Comparison of ENCODE assay signal across 23 mouse cellular contexts in the genomic region with DNA sequence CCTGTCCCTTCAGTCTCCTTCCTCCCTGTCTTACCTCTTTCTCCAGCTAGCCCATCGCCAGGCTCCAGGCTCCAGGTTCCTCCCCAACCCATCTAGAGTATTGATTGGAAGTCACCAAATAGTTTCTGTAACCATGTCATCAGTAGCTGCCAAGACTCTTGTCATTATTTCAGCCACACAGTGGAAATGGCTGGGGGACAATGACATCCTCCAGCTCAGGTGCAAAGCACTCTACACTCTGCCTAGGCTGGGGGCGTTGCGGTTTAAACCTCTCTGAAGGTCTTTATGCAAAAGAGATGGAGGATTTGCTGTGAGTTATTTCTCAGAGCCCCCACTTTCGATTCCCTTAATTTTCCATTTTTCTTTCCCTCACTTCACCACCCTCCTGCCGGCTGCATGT.
DNase-seq lines count a peak whose midpoint lies in the region; ATAC-seq and TF ChIP-seq lines count a peak whose summit lies in the region.
"Had no signal": no experiment of that assay in that cellular context is flagged by ENCODE, and none has a peak within 500 bp of the region (broad histone marks: within the 10 kb centered on the region; RNA-seq: fewer than 3 reads in every experiment).

No protein-coding gene starts in this region.

- WGBS in hindbrain, embryonic 10.5 days = 88% methylated on average over 5 of the region's 5 CpGs
- 66% methylated on average over 5 of the region's 5 CpGs for WGBS in hindbrain, postnatal 0 days
- WGBS in hindbrain, embryonic 14.5 days = 68% methylated on average over 5 of the region's 5 CpGs
- 72% methylated on average over 5 of the region's 5 CpGs for WGBS in hindbrain, embryonic 11.5 days
- 52% methylated on average over 5 of the region's 5 CpGs for WGBS in neural tube, embryonic 15.5 days

- no peak for TF ChIP-seq CTCF in hindbrain, postnatal 0 days (IDR thresholded peaks at IDR 0.05; ENCODE audit: low read depth)
- no peak for TF ChIP-seq CTCF in CH12.LX (conservative IDR thresholded peaks at IDR 0.05 in 1 of 2, IDR thresholded peaks at IDR 0.05 in 1 of 2; ENCODE audit: low read depth in 2 of 2, low read length in 2 of 2)

- dilution Hi-C loops in CH12.LX (cut with MboI; ENCODE audit: extremely low pct_ligation_motif_present, extremely low pct_unique_long_range_greater_than_20kb, low sequenced_read_pairs) = no loop called here

- DNase-seq in hindbrain, embryonic 10.5 days (ENCODE audit: low spot score) = no peak
- no peak for DNase-seq in hindbrain, postnatal 0 days (ENCODE audit: low spot score)
- DNase-seq in hindbrain, embryonic 14.5 days (ENCODE audit: low spot score) = no peak
- DNase-seq in hindbrain, embryonic 11.5 days (ENCODE audit: low spot score) = no peak
- DNase-seq in CH12.LX (ENCODE audit: extremely low read depth) = peak; percentile 59
- DNase-seq in urinary bladder, postnatal 4 days (ENCODE audit: low spot score in 2 of 2) = no peak
- DNase-seq: adrenal gland, adult 8-10 months; adrenal gland, postnatal 14 days; adrenal gland, postnatal 36 days; B cell, adult 2 months; cerebellum, adult 11-12 months; cerebellum, adult 2 months; cerebellum, adult 9-10 months; cerebellum, postnatal 10 days; cerebellum, postnatal 25 days had no signal

- no peaks in the 10 kb centered on the region for H3K27me3 ChIP-seq in hindbrain, embryonic 10.5 days (ENCODE audit: insufficient read depth, poor library complexity, severe bottlenecking)
- no peaks in the 10 kb centered on the region for H3K27me3 ChIP-seq in hindbrain, postnatal 0 days (ENCODE audit: insufficient read depth, low read length)
- no peaks in the 10 kb centered on the region for H3K27me3 ChIP-seq in hindbrain, embryonic 14.5 days (ENCODE audit: control insufficient read depth, insufficient read depth, low read length)
- no peaks in the 10 kb centered on the region for H3K27me3 ChIP-seq in hindbrain, embryonic 11.5 days (ENCODE audit: control insufficient read depth, insufficient read depth, low read length)
- no peaks in the 10 kb centered on the region for H3K27me3 ChIP-seq in CH12.LX (replicated peaks)
- H3K27me3 ChIP-seq in neural tube, embryonic 15.5 days (replicated peaks) = no peaks in the 10 kb centered on the region
- H3K27me3 ChIP-seq: embryonic facial prominence, embryonic 12.5 days; forebrain, embryonic 15.5 days had no signal

- no peak overlapping the region for H3K9ac ChIP-seq in hindbrain, postnatal 0 days (replicated peaks; ENCODE audit: low read length)
- H3K9ac ChIP-seq in hindbrain, embryonic 14.5 days = no peak overlapping the region
- no peak overlapping the region for H3K9ac ChIP-seq in hindbrain, embryonic 11.5 days (ENCODE audit: low read depth, low read length)
- H3K9ac ChIP-seq in CH12.LX (ENCODE audit: insufficient read depth, low read depth) = no peak overlapping the region
- no peak overlapping the region for H3K9ac ChIP-seq in neural tube, embryonic 15.5 days (replicated peaks)
- H3K9ac ChIP-seq: embryonic facial prominence, embryonic 12.5 days; forebrain, embryonic 13.5 days; forebrain, embryonic 15.5 days had no signal

- no peak for ATAC-seq in hindbrain, postnatal 0 days
- no peak for ATAC-seq in hindbrain, embryonic 14.5 days (ENCODE audit: low FRiP score)
- no peak for ATAC-seq in hindbrain, embryonic 11.5 days (ENCODE audit: low FRiP score)
- ATAC-seq in neural tube, embryonic 15.5 days (ENCODE audit: low FRiP score) = no peak
- ATAC-seq: activated CD4-positive, CD25-positive, alpha-beta regulatory T cell, adult 4 months; forebrain, embryonic 13.5 days; forebrain, embryonic 15.5 days; Patski had no signal

- 0 out of 2 replicates have a peak, but pooled peaks have one; percentile 49 for TF ChIP-seq EP300 in CH12.LX (IDR thresholded peaks at IDR 0.05; ENCODE audit: low read length)

- 0 out of 2 replicates have a peak, but pooled peaks cover 3% of the 10 kb centered on the region for H3K4me1 ChIP-seq in hindbrain, embryonic 10.5 days (replicated peaks)
- H3K4me1 ChIP-seq in hindbrain, postnatal 0 days (ENCODE audit: insufficient read depth, low read length) = no peaks in the 10 kb centered on the region
- 0 out of 2 replicates have a peak, but pooled peaks cover 13% of the 10 kb centered on the region for H3K4me1 ChIP-seq in hindbrain, embryonic 14.5 days (replicated peaks; ENCODE audit: control insufficient read depth, insufficient read depth, low read length)
- no peaks in the 10 kb centered on the region for H3K4me1 ChIP-seq in hindbrain, embryonic 11.5 days (replicated peaks; ENCODE audit: control insufficient read depth, insufficient read depth, low read length)
- peaks cover 14 to 56% of the 10 kb centered on the region in 2 experiments for H3K4me1 ChIP-seq in CH12.LX (ENCODE audit: control insufficient read depth in 1 of 2, insufficient read depth in 2 of 2)
- peaks cover 17% of the 10 kb centered on the region for H3K4me1 ChIP-seq in neural tube, embryonic 15.5 days
- H3K4me1 ChIP-seq: embryonic facial prominence, embryonic 10.5 days; embryonic facial prominence, embryonic 12.5 days; forebrain, embryonic 15.5 days had no signal

- H3K79me2 ChIP-seq in CH12.LX (replicated peaks; ENCODE audit: control insufficient read depth, extremely low read depth, insufficient read depth, poor library complexity, severe bottlenecking) = no peaks in the 10 kb centered on the region

- no peak overlapping the region for H3K4me2 ChIP-seq in hindbrain, postnatal 0 days (ENCODE audit: low read depth, low read length)
- no peak overlapping the region for H3K4me2 ChIP-seq in hindbrain, embryonic 14.5 days (replicated peaks)
- no peak overlapping the region for H3K4me2 ChIP-seq in hindbrain, embryonic 11.5 days (replicated peaks; ENCODE audit: low read depth, low read length)
- peak overlapping the region; percentile 33; the same call in 1 of the 2 replicates for H3K4me2 ChIP-seq in CH12.LX (ENCODE audit: insufficient read depth, low read depth, poor library complexity, severe bottlenecking)
- H3K4me2 ChIP-seq in neural tube, embryonic 15.5 days = no peak overlapping the region
- H3K4me2 ChIP-seq: embryonic facial prominence, embryonic 12.5 days; forebrain, embryonic 13.5 days; forebrain, embryonic 15.5 days had no signal

- no peak overlapping the region for H3K4me3 ChIP-seq in hindbrain, embryonic 10.5 days
- no peak overlapping the region for H3K4me3 ChIP-seq in hindbrain, postnatal 0 days (ENCODE audit: low read length)
- H3K4me3 ChIP-seq in hindbrain, embryonic 14.5 days (replicated peaks; ENCODE audit: low read length) = no peak overlapping the region
- H3K4me3 ChIP-seq in hindbrain, embryonic 11.5 days (ENCODE audit: low read depth, low read length) = no peak overlapping the region
- H3K4me3 ChIP-seq in CH12.LX (replicated peaks in 1 of 3; ENCODE audit: low read depth in 2 of 3, low read length in 2 of 3, poor library complexity in 1 of 3) = no peak overlapping the region
- no peak overlapping the region for H3K4me3 ChIP-seq in neural tube, embryonic 15.5 days (replicated peaks)
- H3K4me3 ChIP-seq: embryonic facial prominence, embryonic 10.5 days; embryonic facial prominence, embryonic 12.5 days; forebrain, embryonic 13.5 days; forebrain, embryonic 15.5 days had no signal

- TF ChIP-seq POLR2A in CH12.LX (IDR thresholded peaks at IDR 0.05; ENCODE audit: low read depth, low read length) = no peak

- in situ Hi-C loops in CH12.LX (cut with MboI; ENCODE audit: low pct_ligation_motif_present, low pct_unique_long_range_greater_than_20kb, low sequenced_read_pairs) = no loop called here

- H3K9me3 ChIP-seq in hindbrain, embryonic 10.5 days = no peaks in the 10 kb centered on the region
- H3K9me3 ChIP-seq in hindbrain, postnatal 0 days (ENCODE audit: low read length) = no peaks in the 10 kb centered on the region
- H3K9me3 ChIP-seq in hindbrain, embryonic 14.5 days (ENCODE audit: control insufficient read depth, low read length) = no peaks in the 10 kb centered on the region
- H3K9me3 ChIP-seq in hindbrain, embryonic 11.5 days (ENCODE audit: control insufficient read depth, low read length) = no peaks in the 10 kb centered on the region
- H3K9me3 ChIP-seq in CH12.LX (replicated peaks; ENCODE audit: low read length) = no peaks in the 10 kb centered on the region
- H3K9me3 ChIP-seq in neural tube, embryonic 15.5 days (replicated peaks) = no peaks in the 10 kb centered on the region
- H3K9me3 ChIP-seq: embryonic facial prominence, embryonic 10.5 days; embryonic facial prominence, embryonic 12.5 days; forebrain, embryonic 13.5 days; forebrain, embryonic 15.5 days; G1E had no signal

- TF ChIP-seq RAD21 in CH12.LX (IDR thresholded peaks at IDR 0.05; ENCODE audit: low read depth, low read length) = no peak

- no peaks in the 10 kb centered on the region for H3K36me3 ChIP-seq in hindbrain, embryonic 10.5 days
- no peaks in the 10 kb centered on the region for H3K36me3 ChIP-seq in hindbrain, postnatal 0 days (ENCODE audit: insufficient read depth, low read length)
- no peaks in the 10 kb centered on the region for H3K36me3 ChIP-seq in hindbrain, embryonic 14.5 days (replicated peaks; ENCODE audit: control insufficient read depth, insufficient read depth)
- no peaks in the 10 kb centered on the region for H3K36me3 ChIP-seq in hindbrain, embryonic 11.5 days (ENCODE audit: control insufficient read depth, insufficient read depth, low read length)
- no peaks in the 10 kb centered on the region for H3K36me3 ChIP-seq in CH12.LX (replicated peaks in 1 of 2; ENCODE audit: control insufficient read depth in 1 of 2, insufficient read depth in 1 of 2, low read length in 1 of 2)
- H3K36me3 ChIP-seq in neural tube, embryonic 15.5 days = no peaks in the 10 kb centered on the region
- H3K36me3 ChIP-seq: embryonic facial prominence, embryonic 10.5 days; embryonic facial prominence, embryonic 12.5 days; forebrain, embryonic 15.5 days; G1E had no signal

- H3K27ac ChIP-seq in hindbrain, embryonic 10.5 days = 0 out of 2 replicates have a peak overlapping the region, but pooled peaks have one; percentile 24
- H3K27ac ChIP-seq in hindbrain, postnatal 0 days = no peak overlapping the region
- H3K27ac ChIP-seq in hindbrain, embryonic 14.5 days = peak overlapping the region; percentile 38; the same call in 1 of the 2 replicates
- no peak overlapping the region for H3K27ac ChIP-seq in hindbrain, embryonic 11.5 days (ENCODE audit: low read depth, low read length)
- H3K27ac ChIP-seq in CH12.LX (ENCODE audit: insufficient read depth, low read depth) = no peak overlapping the region
- peak overlapping the region; percentile 13 for H3K27ac ChIP-seq in neural tube, embryonic 15.5 days (replicated peaks)
- H3K27ac ChIP-seq: embryonic facial prominence, embryonic 10.5 days; embryonic facial prominence, embryonic 12.5 days; forebrain, embryonic 13.5 days; forebrain, embryonic 15.5 days had no signal

TF ChIP-seq in CH12.LX, 34 proteins besides CTCF, POLR2A, EP300 and RAD21:
- TF ChIP-seq ZNF384 (IDR thresholded peaks at IDR 0.05; ENCODE audit: low read depth, low read length) = peak; percentile 24
- TF ChIP-seq ZC3H11A (IDR thresholded peaks at IDR 0.05; ENCODE audit: low read depth, low read length) = no peak
- peak; percentile 65 for TF ChIP-seq BHLHE40 (IDR thresholded peaks at IDR 0.05; ENCODE audit: low read depth, low read length)
- TF ChIP-seq IRF4 (IDR thresholded peaks at IDR 0.05; ENCODE audit: low read depth, low read length) = peak; percentile 29; the same call in 1 of the 2 replicates
TF ChIP-seq in CH12.LX: peak in this region for 3.

Comparison
In these comparisons a context has a peak if more than half of its experiments do, and no peak if none do; other contexts are left out.
1. H3K27ac ChIP-seq: peak in hindbrain, embryonic 10.5 days (single experiment), hindbrain, embryonic 14.5 days (single experiment) and neural tube, embryonic 15.5 days (single experiment); none in hindbrain, postnatal 0 days (single experiment), hindbrain, embryonic 11.5 days (single experiment) and CH12.LX (single experiment).